Mouse (Mus musculus) myocyte (in vitro differentiated cells): Measurements from ENCODE around the gene Krt78. TPM values are rescaled to one million over a fixed set of nuclear protein-coding genes. Genes with fewer than 3 reads are reported as not detected.

Experiments
- H3K27me3 ChIP-seq: one replicate; pipeline ENCODE4 v1.6.1; 2011; ENCODE audit not compliant: control insufficient read depth, insufficient read depth, insufficient read length
- H3K36me3 ChIP-seq: one replicate; pipeline ENCODE4 v1.6.1; 2011; ENCODE audit not compliant: control insufficient read depth, insufficient read depth
- H3K4me2 ChIP-seq: one replicate; pipeline ENCODE4 v1.6.1; 2011; ENCODE audit warnings: low read depth, control low read depth
- H3K4me3 ChIP-seq: one replicate; pipeline ENCODE4 v1.5.1; 2011; ENCODE audit warnings: mild to moderate bottlenecking, control low read depth, moderate library complexity
- H3K79me2 ChIP-seq: one replicate; pipeline ENCODE4 v1.6.1; 2011; ENCODE audit not compliant: control insufficient read depth, insufficient read depth
- H3ac ChIP-seq: one replicate; pipeline ENCODE4 v1.6.1; 2011; ENCODE audit not compliant: control insufficient read depth, insufficient read length
- CEBPB ChIP-seq: IDR thresholded peaks from 2 replicates; pipeline ENCODE4 v1.6.1; 2011; ENCODE audit warnings: mild to moderate bottlenecking, moderate library complexity; ENCODE audit not compliant: poor library complexity, insufficient read depth, severe bottlenecking
- E2F4 ChIP-seq: IDR thresholded peaks from one replicate; pipeline ENCODE4 v1.6.1; 2011; ENCODE audit warnings: mild to moderate bottlenecking, control low read depth, moderate library complexity; ENCODE audit not compliant: insufficient read depth
- MAX ChIP-seq: IDR thresholded peaks from one replicate; pipeline ENCODE4 v1.6.1; 2011; ENCODE audit warnings: low read depth, mild to moderate bottlenecking, control low read depth
- MYOD1 ChIP-seq, 3 experiments: IDR thresholded peaks; one replicate each; pipeline ENCODE4 v1.6.1; 2011; ENCODE audit warnings: control low read depth in 2 of 3, low read depth in 2 of 3, mild to moderate bottlenecking in 2 of 3, moderate library complexity in 1 of 3; ENCODE audit not compliant: insufficient read length in 2 of 3, control insufficient read depth in 1 of 3
- MYOG ChIP-seq, 3 experiments: IDR thresholded peaks; one replicate each; pipeline ENCODE4 v1.6.1; 2011; ENCODE audit warnings: control low read depth in 2 of 3, low read depth in 2 of 3, mild to moderate bottlenecking in 2 of 3; ENCODE audit not compliant: insufficient read length in 2 of 3, control insufficient read depth in 1 of 3, insufficient read depth in 1 of 3
- POLR2A ChIP-seq: IDR thresholded peaks from one replicate; pipeline ENCODE4 v1.6.1; 2011; ENCODE audit warnings: low read depth, mild to moderate bottlenecking, control low read depth, moderate library complexity; ENCODE audit not compliant: insufficient read length
- POLR2AphosphoS2 ChIP-seq: IDR thresholded peaks from one replicate; pipeline ENCODE4 v1.6.1; 2011; ENCODE audit warnings: low read depth, control low read depth; ENCODE audit not compliant: insufficient read length
- REST ChIP-seq: IDR thresholded peaks from one replicate; pipeline ENCODE4 v1.6.1; 2011; ENCODE audit warnings: mild to moderate bottlenecking, control low read depth, moderate library complexity; ENCODE audit not compliant: insufficient read depth, insufficient read length
- SRF ChIP-seq: IDR thresholded peaks from one replicate; pipeline ENCODE4 v1.6.1; 2011; ENCODE audit warnings: low read depth; ENCODE audit not compliant: control insufficient read depth, insufficient read length
- TCF12 ChIP-seq: IDR thresholded peaks from one replicate; pipeline ENCODE4 v1.6.1; 2011; ENCODE audit warnings: mild to moderate bottlenecking, control low read depth; ENCODE audit not compliant: poor library complexity, insufficient read depth, severe bottlenecking
- TCF3 ChIP-seq: IDR thresholded peaks from one replicate; pipeline ENCODE4 v1.6.1; 2011; ENCODE audit warnings: low read depth, control low read depth; ENCODE audit not compliant: insufficient read length
- USF1 ChIP-seq: IDR thresholded peaks from one replicate; pipeline ENCODE4 v1.6.1; 2011; ENCODE audit warnings: low read depth, mild to moderate bottlenecking, control low read depth, moderate library complexity
- polyA plus RNA-seq: library from polyadenylated mRNA; unstranded; fragments of >200 nt; fragmentation: generic; extraction: Trizol; gene quantifications from one replicate; pipeline ENCODE4 v1.2.1, GENCODE M21; 2012; ENCODE audit warnings: missing spikeins

Gene Krt78
- polyA plus RNA-seq, 1 experiment = not detected

- Histone ChIP-seq H3K4me3 (no peak overlapping the region), H3K79me2 (no peaks in the 10 kb centered on the region), H3K4me2 (no peak overlapping the region), H3ac (no peak overlapping the region), H3K27me3 (no peaks in the 10 kb centered on the region), H3K36me3 (no peaks in the 10 kb centered on the region)
- TF ChIP-seq TCF12 (no peak), MAX (no peak), USF1 (no peak), REST (no peak), MYOG (IDR thresholded peaks at IDR 0.05; ENCODE audit: control insufficient read depth in 1 of 3, insufficient read depth in 1 of 3, insufficient read length in 2 of 3, low read depth in 2 of 3) (no peak), CEBPB (no peak), SRF (no peak), E2F4 (no peak), MYOD1 (IDR thresholded peaks at IDR 0.05; ENCODE audit: control insufficient read depth in 1 of 3, insufficient read length in 2 of 3, low read depth in 2 of 3) (no peak), POLR2A (no peak), POLR2AphosphoS2 (no peak), TCF3 (no peak)
Observed at GRCm38 (mm10) chr15:101988714-101989113, 34.6 kb upstream of the Krt78 start.

GRCm38 (mm10) chr15:101988119-101988518, 34.0 kb upstream of the Krt78 start:
- Histone ChIP-seq H3K79me2 (no peaks in the 10 kb centered on the region), H3K36me3 (no peaks in the 10 kb centered on the region), H3K4me3 (no peak overlapping the region), H3ac (no peak overlapping the region), H3K4me2 (peak overlapping the region; percentile 50), H3K27me3 (no peaks in the 10 kb centered on the region)
- no peak for TF ChIP-seq TCF3
- TF ChIP-seq CEBPB = no peak
- TF ChIP-seq POLR2A = no peak
- no peak for TF ChIP-seq TCF12
- no peak for TF ChIP-seq USF1
- no peak for TF ChIP-seq E2F4
- TF ChIP-seq REST = no peak

DNA sequence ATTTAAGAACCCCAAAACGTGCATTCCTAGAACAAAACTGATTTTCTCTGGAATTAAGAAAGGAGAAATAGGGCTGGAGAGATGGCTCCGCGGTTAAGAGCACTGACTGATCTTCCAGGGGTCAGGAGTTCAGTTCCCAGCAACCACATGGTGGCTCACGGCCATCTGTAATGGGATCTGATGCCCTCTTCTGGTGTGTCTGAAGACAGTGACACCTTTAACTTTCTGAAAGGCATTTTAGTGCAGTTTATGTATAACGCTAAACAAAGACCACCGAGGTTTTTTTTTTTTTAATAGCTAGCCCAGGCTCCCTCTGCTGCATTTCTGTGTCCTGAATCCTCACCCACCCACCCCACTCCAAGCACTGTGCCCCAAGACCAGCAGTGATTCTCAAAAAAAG, 30.7 kb upstream of the Krt78 start:
- TF ChIP-seq USF1 (no peak), MAX (no peak), REST (no peak), CEBPB (no peak), SRF (no peak), E2F4 (no peak), POLR2AphosphoS2 (no peak), MYOD1 (IDR thresholded peaks at IDR 0.05; ENCODE audit: control insufficient read depth in 1 of 3, insufficient read length in 2 of 3, low read depth in 2 of 3) (no peak), POLR2A (no peak), TCF3 (no peak), TCF12 (no peak), MYOG (IDR thresholded peaks at IDR 0.05; ENCODE audit: control insufficient read depth in 1 of 3, insufficient read depth in 1 of 3, insufficient read length in 2 of 3, low read depth in 2 of 3) (no peak)
- H3K4me3 ChIP-seq = peak overlapping the region; percentile 14
- H3ac ChIP-seq = no peak overlapping the region
- no peaks in the 10 kb centered on the region for H3K79me2 ChIP-seq
- H3K36me3 ChIP-seq = no peaks in the 10 kb centered on the region
- no peaks in the 10 kb centered on the region for H3K27me3 ChIP-seq
- peak overlapping the region; percentile 80 for H3K4me2 ChIP-seq

- no peaks in the 10 kb centered on the region for H3K79me2 ChIP-seq
- H3K4me2 ChIP-seq = peak overlapping the region; percentile 80
- H3K4me3 ChIP-seq = peak overlapping the region; percentile 14
- no peak overlapping the region for H3ac ChIP-seq
- no peaks in the 10 kb centered on the region for H3K36me3 ChIP-seq
- TF ChIP-seq POLR2A (no peak), USF1 (peak; percentile 94)
- no peaks in the 10 kb centered on the region for H3K27me3 ChIP-seq
Observed at GRCm38 (mm10) chr15:101983949-101984601, 30.0 kb upstream of the Krt78 start.

GRCm38 (mm10) chr15:101983315-101983948, 29.3 kb upstream of the Krt78 start:
- Histone ChIP-seq H3K4me2 (peak overlapping the region; percentile 1), H3K36me3 (no peaks in the 10 kb centered on the region), H3K4me3 (peak overlapping the region; percentile 14), H3K79me2 (no peaks in the 10 kb centered on the region), H3K27me3 (no peaks in the 10 kb centered on the region), H3ac (no peak overlapping the region)
- TF ChIP-seq POLR2A (no peak), CEBPB (no peak), E2F4 (no peak), MAX (no peak), TCF12 (no peak), POLR2AphosphoS2 (no peak), MYOG (IDR thresholded peaks at IDR 0.05; ENCODE audit: control insufficient read depth in 1 of 3, insufficient read depth in 1 of 3, insufficient read length in 2 of 3, low read depth in 2 of 3) (no peak), MYOD1 (IDR thresholded peaks at IDR 0.05; ENCODE audit: control insufficient read depth in 1 of 3, insufficient read length in 2 of 3, low read depth in 2 of 3) (no peak), SRF (no peak), USF1 (no peak), TCF3 (no peak), REST (no peak)
